9 mouse cellular contexts compared by ENCODE assay signal in the genomic region with DNA sequence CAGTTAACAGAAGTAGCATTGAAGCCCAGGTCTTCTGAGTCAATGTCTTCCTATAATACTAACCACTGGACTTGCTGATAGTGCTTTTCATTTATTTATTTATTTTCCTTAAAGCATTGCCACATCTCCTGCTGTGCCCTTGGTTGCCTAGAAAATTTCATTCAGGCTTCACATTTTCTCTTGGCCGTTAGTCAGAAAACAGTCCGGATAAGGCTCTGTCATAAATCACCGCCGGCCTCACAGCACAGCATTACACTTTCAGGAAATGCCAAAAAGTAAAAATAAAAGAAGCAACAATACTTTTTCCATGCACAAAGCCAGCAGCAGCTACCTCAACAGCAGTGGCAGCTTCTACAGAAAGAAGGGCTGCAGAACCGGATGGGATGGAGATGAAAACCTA.
DNase-seq lines count a peak whose midpoint lies in the region; ATAC-seq lines count a peak whose summit lies in the region.
"Had no signal": no experiment of that assay in that cellular context is flagged by ENCODE, and none has a peak within 500 bp of the region (broad histone marks: within the 10 kb centered on the region; RNA-seq: fewer than 3 reads in every experiment).

No protein-coding gene starts in this region.

- ATAC-seq in heart, embryonic 16.5 days (replicated peaks; ENCODE audit: extremely low read depth, insufficient read depth, low FRiP score): no peak
- ATAC-seq in inflammation-experienced regulatory T-cells, adult 6 months: no peak

- H3K9me3 ChIP-seq in heart, embryonic 16.5 days (replicated peaks; ENCODE audit: control insufficient read depth, low read length): no peaks in the 10 kb centered on the region
- H3K9me3 ChIP-seq: G1E had no signal

- H3K36me3 ChIP-seq in heart, embryonic 16.5 days (ENCODE audit: control insufficient read depth, insufficient read depth): no peaks in the 10 kb centered on the region
- H3K36me3 ChIP-seq: G1E had no signal

- no peak overlapping the region for H3K4me3 ChIP-seq in heart, embryonic 16.5 days (ENCODE audit: low read length)

- DNase-seq in heart, postnatal 4 days: no peak
- peak; percentile 79 for DNase-seq in adrenal gland, adult 8-10 months
- DNase-seq in kidney, adult 8-10 months: peak; percentile 36 to 50
- DNase-seq in lung, postnatal 25 days (ENCODE audit: low spot score): peak; percentile 23
- no peak for DNase-seq in frontal cortex, adult 2 months (ENCODE audit: extremely low spot score in 1 of 2, low spot score in 1 of 2)
- no peak for DNase-seq in left cerebral cortex, adult 18-20 months (ENCODE audit: low spot score in 2 of 2)

- H3K27ac ChIP-seq in heart, embryonic 16.5 days (ENCODE audit: low read length): peak overlapping the region; percentile 4; the same call in 1 of the 2 replicates

- no peaks in the 10 kb centered on the region for H3K27me3 ChIP-seq in heart, embryonic 16.5 days (ENCODE audit: control insufficient read depth, insufficient read depth, low read length)

- no peak overlapping the region for H3K4me2 ChIP-seq in heart, embryonic 16.5 days (ENCODE audit: low read depth, low read length)

- 40% methylated on average over 5 of the region's 5 CpGs for WGBS in heart, embryonic 16.5 days

- H3K4me1 ChIP-seq in heart, embryonic 16.5 days (ENCODE audit: control insufficient read depth, insufficient read depth, low read length): peaks cover 8% of the 10 kb centered on the region; the same call in 1 of the 2 replicates

- H3K9ac ChIP-seq in heart, embryonic 16.5 days (ENCODE audit: low read length): no peak overlapping the region

Comparison
In these comparisons a context has a peak if more than half of its experiments do, and no peak if none do; other contexts are left out.
1. DNase-seq: peak in adrenal gland, adult 8-10 months (single experiment), kidney, adult 8-10 months (2 of 2) and lung, postnatal 25 days (single experiment); none in heart, postnatal 4 days (single experiment), frontal cortex, adult 2 months (0 of 2) and left cerebral cortex, adult 18-20 months (0 of 2).